Mouse (Mus musculus): ENCODE results near the gene Spaca9.

Gene Spaca9

GRCm38 (mm10) chr2:28699361-28700335 is at the start of gene Spaca9, which contains the start of gene Ak8:
Spaca9 (minus strand) TSS chr2:28699727.
Ak8 (plus strand) TSS chr2:28700164.
- DNase-seq: peak; percentile 88

- no peak for DNase-seq
Observed at GRCm38 (mm10) chr2:28747705-28748104, 48.2 kb upstream of the Spaca9 start.

- no peak for DNase-seq
Observed at GRCm38 (mm10) chr2:28746682-28747332, 47.3 kb upstream of the Spaca9 start.

- no peak for DNase-seq
Observed at GRCm38 (mm10) chr2:28742701-28743100, 43.2 kb upstream of the Spaca9 start.

- no peak for DNase-seq
Observed at GRCm38 (mm10) chr2:28740159-28740558, 40.6 kb upstream of the Spaca9 start.

GRCm38 (mm10) chr2:28737112-28737511 is 37.6 kb upstream of the Spaca9 start:
- no peak for DNase-seq

GRCm38 (mm10) chr2:28730676-28731075 is 31.1 kb upstream of the Spaca9 start:
- DNase-seq: no peak

- no peak for DNase-seq
Observed at GRCm38 (mm10) chr2:28727786-28728404, 28.4 kb upstream of the Spaca9 start.

- DNase-seq: no peak
Observed at GRCm38 (mm10) chr2:28723912-28724311, 24.4 kb upstream of the Spaca9 start.

- DNase-seq: no peak
Observed at GRCm38 (mm10) chr2:28722419-28722818, 22.9 kb upstream of the Spaca9 start.

GRCm38 (mm10) chr2:28713036-28713435 is 13.5 kb upstream of the Spaca9 start:
- no peak for DNase-seq

- DNase-seq: no peak
Observed at GRCm38 (mm10) chr2:28706787-28707186, 7.3 kb upstream of the Spaca9 start.

GRCm38 (mm10) chr2:28706106-28706636 is 6.6 kb upstream of the Spaca9 start:
- DNase-seq: no peak

GRCm38 (mm10) chr2:28701646-28702262 is 2.2 kb upstream of the Spaca9 start:
- DNase-seq: no peak

GRCm38 (mm10) chr2:28698566-28698965 is 961 bp downstream of the Spaca9 start:
- no peak for DNase-seq

GRCm38 (mm10) chr2:28692692-28693091 is 6.8 kb downstream of the Spaca9 start:
- no peak for DNase-seq

- peak; percentile 57 for DNase-seq
Observed at GRCm38 (mm10) chr2:28688431-28688830, 11.1 kb downstream of the Spaca9 start.

GRCm38 (mm10) chr2:28685895-28686294 is 13.6 kb downstream of the Spaca9 start:
- DNase-seq: no peak

- no peak for DNase-seq
Observed at GRCm38 (mm10) chr2:28681718-28682117, 17.8 kb downstream of the Spaca9 start.

- peak; percentile 72 for DNase-seq
Observed at GRCm38 (mm10) chr2:28680710-28681109, 18.8 kb downstream of the Spaca9 start.

- DNase-seq: no peak
Observed at GRCm38 (mm10) chr2:28676005-28676404, 23.5 kb downstream of the Spaca9 start.

GRCm38 (mm10) chr2:28671438-28671837 is 28.1 kb downstream of the Spaca9 start:
- no peak for DNase-seq

GRCm38 (mm10) chr2:28665818-28666217 is 33.7 kb downstream of the Spaca9 start:
- DNase-seq: no peak
